Mouse (Mus musculus): ENCODE measurements at regions not wholly inside any gene's neighbourhood (a gene's known extent, or its start where the extent isn't known, plus 50 kb on each side); places are given as distances from the start of the nearest gene placed in this dataset.

GRCm38 (mm10) chr1:174999265-175000200 lies 77.9 kb upstream of the Grem2 start:
- DNase-seq (ENCODE audit: low spot score) = peak; percentile 69

GRCm38 (mm10) chr1:174992520-174992919 lies 70.9 kb upstream of the Grem2 start:
- Histone ChIP-seq H3K9me3 (ENCODE audit: low read length) (no peaks in the 10 kb centered on the region), H3K9ac (replicated peaks; ENCODE audit: low read depth) (no peak overlapping the region), H3K4me3 (ENCODE audit: low read depth, low read length) (no peak overlapping the region), H3K36me3 (ENCODE audit: insufficient read depth, low read length) (no peaks in the 10 kb centered on the region), H3K4me1 (ENCODE audit: insufficient read depth, low read depth, low read length) (no peaks in the 10 kb centered on the region), H3K27me3 (replicated peaks; ENCODE audit: insufficient read depth, low read length) (no peaks in the 10 kb centered on the region), H3K27ac (ENCODE audit: low read length) (no peak overlapping the region), H3K4me2 (replicated peaks; ENCODE audit: low read depth, low read length) (no peak overlapping the region)
- WGBS = 79% methylated on average over 4 of the region's 4 CpGs
- TF ChIP-seq CTCF (IDR thresholded peaks at IDR 0.05) = no peak
- TF ChIP-seq EP300 (IDR thresholded peaks at IDR 0.05) = no peak
- DNase-seq (ENCODE audit: low spot score) (no peak), ATAC-seq (no peak)

More at GRCm38 (mm10) chr1:174999265-175000200, 77.9 kb upstream of the Grem2 start:
- peak; percentile 75 for ATAC-seq
- Histone ChIP-seq H3K36me3 (ENCODE audit: insufficient read depth, low read length) (no peaks in the 10 kb centered on the region), H3K27ac (ENCODE audit: low read length) (no peak overlapping the region), H3K27me3 (replicated peaks; ENCODE audit: insufficient read depth, low read length) (no peaks in the 10 kb centered on the region), H3K9me3 (ENCODE audit: low read length) (no peaks in the 10 kb centered on the region), H3K9ac (replicated peaks; ENCODE audit: low read depth) (no peak overlapping the region), H3K4me2 (replicated peaks; ENCODE audit: low read depth, low read length) (no peak overlapping the region), H3K4me3 (ENCODE audit: low read depth, low read length) (no peak overlapping the region), H3K4me1 (ENCODE audit: insufficient read depth, low read depth, low read length) (no peaks in the 10 kb centered on the region)
- whole genome bisulfite sequencing = 47% methylated on average over 8 of the region's 8 CpGs
- TF ChIP-seq EP300 (IDR thresholded peaks at IDR 0.05) = no peak
- peak; percentile 88 for TF ChIP-seq CTCF (IDR thresholded peaks at IDR 0.05)

- DNase-seq (ENCODE audit: low spot score) (no peak), ATAC-seq (peak; percentile 38; the same call in 1 of the 2 replicates)
Observed at GRCm38 (mm10) chr1:174988590-174988989, 67.0 kb upstream of the Grem2 start.

GRCm38 (mm10) chr1:174971895-174972294 lies 50.3 kb upstream of the Grem2 start:
- Histone ChIP-seq H3K9ac (replicated peaks; ENCODE audit: low read depth) (no peak overlapping the region), H3K4me2 (replicated peaks; ENCODE audit: low read depth, low read length) (no peak overlapping the region), H3K27me3 (replicated peaks; ENCODE audit: insufficient read depth, low read length) (no peaks in the 10 kb centered on the region), H3K4me1 (ENCODE audit: insufficient read depth, low read depth, low read length) (no peaks in the 10 kb centered on the region), H3K4me3 (ENCODE audit: low read depth, low read length) (no peak overlapping the region), H3K27ac (ENCODE audit: low read length) (no peak overlapping the region), H3K36me3 (ENCODE audit: insufficient read depth, low read length) (no peaks in the 10 kb centered on the region), H3K9me3 (ENCODE audit: low read length) (no peaks in the 10 kb centered on the region)
- ATAC-seq = no peak
- no peak for TF ChIP-seq CTCF (IDR thresholded peaks at IDR 0.05)
- TF ChIP-seq EP300 (IDR thresholded peaks at IDR 0.05) = no peak
- DNase-seq (ENCODE audit: low spot score) = no peak
- WGBS = 45% methylated on average over 6 of the region's 6 CpGs

More at GRCm38 (mm10) chr1:174988590-174988989, 67.0 kb upstream of the Grem2 start:
- H3K27me3 ChIP-seq (replicated peaks; ENCODE audit: insufficient read depth, low read length) = no peaks in the 10 kb centered on the region
- H3K27ac ChIP-seq (ENCODE audit: low read length) = no peak overlapping the region
- no peak overlapping the region for H3K4me2 ChIP-seq (replicated peaks; ENCODE audit: low read depth, low read length)
- no peak overlapping the region for H3K9ac ChIP-seq (replicated peaks; ENCODE audit: low read depth)
- WGBS = 38% methylated on average over 5 of the region's 5 CpGs
- no peak overlapping the region for H3K4me3 ChIP-seq (ENCODE audit: low read depth, low read length)
- no peaks in the 10 kb centered on the region for H3K36me3 ChIP-seq (ENCODE audit: insufficient read depth, low read length)
- no peak for TF ChIP-seq EP300 (IDR thresholded peaks at IDR 0.05)
- TF ChIP-seq CTCF (IDR thresholded peaks at IDR 0.05) = no peak
- no peaks in the 10 kb centered on the region for H3K9me3 ChIP-seq (ENCODE audit: low read length)
- H3K4me1 ChIP-seq (ENCODE audit: insufficient read depth, low read depth, low read length) = no peaks in the 10 kb centered on the region

Measured in lung, postnatal 0 days (tissue).